Mouse (Mus musculus) spleen, postnatal 0 days (tissue): Measurements from ENCODE around the gene Gsg1. TPM values are rescaled to one million over a fixed set of nuclear protein-coding genes. Genes with fewer than 3 reads are reported as not detected.

Experiments used
- polyA plus RNA-seq: library from polyadenylated mRNA; unstranded; fragments of >200 nt; fragmentation: Nextera tagmentation; extraction: Ambion mirVana; gene quantifications from 2 replicates; pipeline ENCODE4 v1.2.1, GENCODE M21; 2015

The Gsg1 gene
- polyA plus RNA-seq = 0.34 and 0.58 TPM in 2 replicates

DNA sequence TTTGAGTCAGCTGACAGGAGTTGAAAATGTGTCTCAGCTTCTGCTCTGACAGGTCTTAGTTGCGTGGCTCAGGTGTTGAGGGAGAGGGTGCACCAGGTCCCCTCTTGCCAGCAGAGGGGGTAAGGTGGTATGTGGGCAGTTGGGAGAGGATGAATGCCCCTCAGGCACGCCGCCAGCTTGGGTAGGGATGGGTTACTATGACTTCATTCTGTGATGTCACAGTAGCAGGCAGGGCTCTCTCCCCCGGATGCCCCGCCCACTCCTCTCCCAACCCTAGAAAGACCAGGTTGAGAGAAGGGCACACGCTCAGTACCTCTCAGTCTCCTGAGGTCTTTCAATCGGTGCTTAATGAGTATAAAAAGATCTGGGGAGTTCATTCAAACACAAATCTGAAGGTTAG, at the start of gene Gsg1:
TSS of gene Gsg1 (minus strand) at position 199 of the 400 bp plus-strand sequence.

DNA sequence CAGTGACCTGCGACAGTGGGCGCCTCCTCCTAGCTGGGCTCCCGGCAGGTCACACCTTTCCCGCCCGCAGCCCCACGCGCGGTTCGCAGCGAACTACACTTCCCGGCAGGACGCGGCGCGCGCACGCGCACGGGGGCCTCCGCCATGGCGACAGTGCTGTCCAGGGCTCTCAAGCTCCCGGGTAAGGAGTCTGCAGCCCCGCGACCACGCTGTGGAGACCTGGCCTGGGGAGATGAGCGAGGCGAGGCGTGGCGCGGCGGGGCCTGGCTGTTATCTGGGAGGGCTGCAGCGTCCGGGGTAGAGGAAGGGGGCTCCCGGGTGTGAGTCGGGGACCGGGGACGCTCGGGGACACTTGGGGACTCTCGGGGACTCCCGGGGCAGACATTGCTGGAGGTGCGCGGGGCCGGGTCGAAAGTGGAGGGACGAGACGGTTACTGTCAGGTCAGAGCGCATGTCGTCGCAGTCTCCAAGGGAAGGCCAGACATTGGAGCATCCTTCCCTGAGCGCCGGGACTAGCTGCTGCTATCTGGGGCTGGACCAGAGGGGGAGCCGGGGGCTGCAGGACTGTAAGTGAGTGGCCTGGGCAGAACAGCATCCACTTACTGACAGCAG, 56.1 kb downstream of the Gsg1 start, which contains the start of the genes Fam234b and Hebp1:
TSS of gene Fam234b (plus strand) at position 57 of the 612 bp plus-strand sequence.
TSS of gene Hebp1 (minus strand) at position 102 of the 612 bp plus-strand sequence.

Other genes starting within 250 kb of the Gsg1 start
- gene Ddx47, start 242.7 kb downstream of the Gsg1 start, polyA plus RNA-seq = 64.8 and 65.5 TPM in 2 replicates
- 1.1 and 1.2 TPM in 2 replicates for gene Gprc5a, start 188.7 kb downstream of the Gsg1 start, polyA plus RNA-seq
- 0.22 and 0.24 TPM in 2 replicates for gene Gprc5d, start 136.1 kb downstream of the Gsg1 start, polyA plus RNA-seq
- gene Fam234b, start 56.4 kb downstream of the Gsg1 start, polyA plus RNA-seq = 34.8 and 39.4 TPM in 2 replicates
- gene Hebp1, start 56.3 kb downstream of the Gsg1 start, polyA plus RNA-seq = 120 and 133 TPM in 2 replicates
- not detected in 2 replicates for gene Pbp2, start 56.1 kb upstream of the Gsg1 start, polyA plus RNA-seq
- gene Emp1, start 108.2 kb upstream of the Gsg1 start, polyA plus RNA-seq = 22.9 and 27.2 TPM in 2 replicates